Mouse (Mus musculus) lung, postnatal 10 days (tissue): Measurements from ENCODE around the gene Cbln3.

Source experiments
- DNase-seq: peaks from one replicate; pipeline ENCODE4 v3.0.0; 2021

Cbln3 gene

GRCm38 (mm10) chr14:55878316-55878940 lies 5.8 kb downstream of the Cbln3 start:
- no peak for DNase-seq

GRCm38 (mm10) chr14:55877469-55878315 lies 6.5 kb downstream of the Cbln3 start:
- DNase-seq: peak; percentile 61

GRCm38 (mm10) chr14:55873714-55874683 lies 10.2 kb downstream of the Cbln3 start:
- DNase-seq: peak; percentile 89

GRCm38 (mm10) chr14:55873242-55873713 lies 10.9 kb downstream of the Cbln3 start:
- no peak for DNase-seq

GRCm38 (mm10) chr14:55872551-55872950 lies 11.6 kb downstream of the Cbln3 start:
- DNase-seq: no peak

- DNase-seq: no peak
Measured at GRCm38 (mm10) chr14:55872039-55872438, 12.2 kb downstream of the Cbln3 start.

- no peak for DNase-seq
Measured at GRCm38 (mm10) chr14:55869538-55869937, 14.7 kb downstream of the Cbln3 start.

- DNase-seq: no peak
Measured at GRCm38 (mm10) chr14:55868230-55869026, 15.8 kb downstream of the Cbln3 start.

- peak; percentile 82 for DNase-seq
Measured at GRCm38 (mm10) chr14:55866962-55867361, 17.2 kb downstream of the Cbln3 start.

- peak; percentile 82 for DNase-seq
Measured at GRCm38 (mm10) chr14:55863773-55864172, 20.4 kb downstream of the Cbln3 start.

- no peak for DNase-seq
Measured at GRCm38 (mm10) chr14:55862970-55863369, 21.2 kb downstream of the Cbln3 start.

GRCm38 (mm10) chr14:55862186-55862585 lies 22.0 kb downstream of the Cbln3 start:
- DNase-seq: no peak

- peak; percentile 45 for DNase-seq
Measured at GRCm38 (mm10) chr14:55857588-55857987, 26.6 kb downstream of the Cbln3 start.

GRCm38 (mm10) chr14:55855101-55855561 lies 29.1 kb downstream of the Cbln3 start:
- DNase-seq: peak; percentile 69

GRCm38 (mm10) chr14:55854406-55855100 lies 29.6 kb downstream of the Cbln3 start:
- peak; percentile 39 for DNase-seq

- DNase-seq: peak; percentile 92
Measured at GRCm38 (mm10) chr14:55853621-55854285, 30.4 kb downstream of the Cbln3 start, which contains the start of gene Nynrin. Nynrin (plus strand) TSS chr14:55854010.

- DNase-seq: peak; percentile 72
Measured at GRCm38 (mm10) chr14:55852646-55853551, 31.3 kb downstream of the Cbln3 start.

- no peak for DNase-seq
Measured at GRCm38 (mm10) chr14:55850885-55851284, 33.3 kb downstream of the Cbln3 start.

GRCm38 (mm10) chr14:55845506-55846294 lies 38.5 kb downstream of the Cbln3 start:
- no peak for DNase-seq
